Mouse (Mus musculus): ENCODE measurements around the gene Gm14692. TPM values are rescaled to one million over a fixed set of nuclear protein-coding genes. Genes with fewer than 3 reads are reported as not detected.

Gm14692 gene
- not detected in 2 replicates for total RNA-seq (2023)

DNA sequence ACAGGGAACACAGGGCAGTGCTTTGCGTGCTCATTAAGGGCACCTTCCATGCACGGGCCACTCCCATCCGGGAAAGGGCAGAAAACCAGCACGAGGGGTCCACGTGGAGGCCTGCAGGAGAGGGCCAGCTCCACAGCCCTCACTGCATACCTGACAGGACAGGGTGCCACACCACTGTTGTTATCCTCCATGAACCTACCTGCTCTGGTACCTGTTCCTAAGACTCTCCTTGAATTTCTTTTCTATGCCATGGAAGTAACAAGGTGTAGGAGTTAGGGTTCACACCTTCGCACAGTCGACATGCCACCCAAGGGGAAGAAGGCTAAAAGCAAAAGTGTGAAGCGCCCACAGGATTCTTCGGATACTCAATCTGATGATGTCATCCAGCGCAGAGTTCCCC is at the start of gene Gm14692:
Gm14692 (plus strand) TSS at position 301 of the 400 bp plus-strand sequence.

DNA sequence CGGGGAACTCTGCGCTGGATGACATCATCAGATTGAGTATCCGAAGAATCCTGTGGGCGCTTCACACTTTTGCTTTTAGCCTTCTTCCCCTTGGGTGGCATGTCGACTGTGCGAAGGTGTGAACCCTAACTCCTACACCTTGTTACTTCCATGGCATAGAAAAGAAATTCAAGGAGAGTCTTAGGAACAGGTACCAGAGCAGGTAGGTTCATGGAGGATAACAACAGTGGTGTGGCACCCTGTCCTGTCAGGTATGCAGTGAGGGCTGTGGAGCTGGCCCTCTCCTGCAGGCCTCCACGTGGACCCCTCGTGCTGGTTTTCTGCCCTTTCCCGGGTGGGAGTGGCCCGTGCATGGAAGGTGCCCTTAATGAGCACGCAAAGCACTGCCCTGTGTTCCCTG is 2.0 kb upstream of the Gm14692 start, which contains the start of gene Gm1140:
Gm1140 (minus strand) TSS at position 101 of the 400 bp plus-strand sequence.

Other genes starting within 250 kb of the Gm14692 start
- not detected in 2 replicates for gene Gm1140, start 2.1 kb upstream of the Gm14692 start, total RNA-seq (2023)
- gene 4933436I01Rik, start 225.8 kb downstream of the Gm14692 start, total RNA-seq (2023) = not detected in 2 replicates